ENCODE assay signal across 11 mouse cellular contexts in the genomic region with DNA sequence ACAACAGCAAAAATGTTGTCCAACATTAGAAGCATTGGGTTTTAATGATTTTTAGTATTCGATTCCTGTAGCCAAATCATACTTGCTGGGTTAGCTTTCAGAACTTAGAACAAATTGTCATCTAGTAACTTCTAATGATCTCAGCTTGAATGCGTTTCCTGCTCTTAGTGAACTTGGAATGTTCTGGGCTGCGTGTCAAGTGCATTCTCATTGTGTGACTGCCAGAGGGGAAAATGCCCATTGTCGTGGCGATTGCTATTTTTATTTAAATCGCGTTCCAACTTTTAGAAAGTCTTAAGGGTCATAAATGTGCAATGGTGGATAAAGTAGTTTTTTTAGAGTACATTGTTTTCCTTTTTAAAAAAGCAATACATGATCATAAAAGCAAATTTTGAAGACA.
A peak's percentile ranks its signal among the peaks of the same experiment; 100 is the strongest.
DNase-seq lines count a peak whose midpoint lies in the region; ATAC-seq and TF ChIP-seq lines count a peak whose summit lies in the region.
"Had no signal": no experiment of that assay in that cellular context is flagged by ENCODE, and none has a peak within 500 bp of the region (broad histone marks: within the 10 kb centered on the region; RNA-seq: fewer than 3 reads in every experiment).

No protein-coding gene starts in this region.

- H3K4me3 ChIP-seq in hindbrain, postnatal 0 days (ENCODE audit: low read length): no peak overlapping the region
- H3K4me3 ChIP-seq in hindbrain, embryonic 14.5 days (replicated peaks; ENCODE audit: low read length): no peak overlapping the region
- H3K4me3 ChIP-seq: forebrain, embryonic 15.5 days; limb, embryonic 13.5 days had no signal

- ATAC-seq in hindbrain, postnatal 0 days: no peak
- no peak for ATAC-seq in hindbrain, embryonic 14.5 days (ENCODE audit: low FRiP score)
- ATAC-seq: forebrain, embryonic 15.5 days had no signal

- H3K27me3 ChIP-seq in hindbrain, postnatal 0 days (ENCODE audit: insufficient read depth, low read length): no peaks in the 10 kb centered on the region
- no peaks in the 10 kb centered on the region for H3K27me3 ChIP-seq in hindbrain, embryonic 14.5 days (ENCODE audit: control insufficient read depth, insufficient read depth, low read length)
- H3K27me3 ChIP-seq: forebrain, embryonic 15.5 days had no signal

- no peaks in the 10 kb centered on the region for H3K36me3 ChIP-seq in hindbrain, postnatal 0 days (ENCODE audit: insufficient read depth, low read length)
- no peaks in the 10 kb centered on the region for H3K36me3 ChIP-seq in hindbrain, embryonic 14.5 days (replicated peaks; ENCODE audit: control insufficient read depth, insufficient read depth)
- H3K36me3 ChIP-seq: forebrain, embryonic 15.5 days; limb, embryonic 13.5 days had no signal

- 0 out of 2 replicates have a peak, but pooled peaks cover 6% of the 10 kb centered on the region for H3K4me1 ChIP-seq in hindbrain, postnatal 0 days (ENCODE audit: insufficient read depth, low read length)
- H3K4me1 ChIP-seq in hindbrain, embryonic 14.5 days (replicated peaks; ENCODE audit: control insufficient read depth, insufficient read depth, low read length): no peaks in the 10 kb centered on the region
- H3K4me1 ChIP-seq: forebrain, embryonic 15.5 days had no signal

- TF ChIP-seq CTCF in hindbrain, postnatal 0 days (IDR thresholded peaks at IDR 0.05; ENCODE audit: low read depth): no peak

- H3K9me3 ChIP-seq in hindbrain, postnatal 0 days (ENCODE audit: low read length): no peaks in the 10 kb centered on the region
- no peaks in the 10 kb centered on the region for H3K9me3 ChIP-seq in hindbrain, embryonic 14.5 days (ENCODE audit: control insufficient read depth, low read length)
- H3K9me3 ChIP-seq: forebrain, embryonic 15.5 days; limb, embryonic 13.5 days had no signal

- 41% methylated on average over 7 of the region's 7 CpGs for WGBS in hindbrain, postnatal 0 days
- WGBS in hindbrain, embryonic 14.5 days: 51% methylated on average over 7 of the region's 7 CpGs

- H3K4me2 ChIP-seq in hindbrain, postnatal 0 days (ENCODE audit: low read depth, low read length): no peak overlapping the region
- H3K4me2 ChIP-seq in hindbrain, embryonic 14.5 days (replicated peaks): no peak overlapping the region
- H3K4me2 ChIP-seq: forebrain, embryonic 15.5 days; limb, embryonic 13.5 days had no signal

- DNase-seq in hindbrain, postnatal 0 days (ENCODE audit: low spot score): peak; percentile 13
- DNase-seq in hindbrain, embryonic 14.5 days (ENCODE audit: low spot score): no peak
- peak; percentile 12 to 48 for DNase-seq in adrenal gland, postnatal 36 days
- DNase-seq in heart, adult 9 months (ENCODE audit: low spot score in 2 of 2): peak; percentile 74 to 84
- DNase-seq in lung, adult 18-20 months: peak; percentile 68 to 78
- no peak for DNase-seq in cerebellum, adult 11 months
- no peak for DNase-seq in right cerebral cortex, adult 2 months (ENCODE audit: low spot score in 2 of 2)
- no peak for DNase-seq in embryo, embryonic 10 days (ENCODE audit: low spot score)
- DNase-seq: cerebellum, postnatal 25 days had no signal

- H3K27ac ChIP-seq in hindbrain, postnatal 0 days: no peak overlapping the region
- no peak overlapping the region for H3K27ac ChIP-seq in hindbrain, embryonic 14.5 days
- H3K27ac ChIP-seq: forebrain, embryonic 15.5 days; limb, embryonic 13.5 days had no signal

- no peak overlapping the region for H3K9ac ChIP-seq in hindbrain, postnatal 0 days (replicated peaks; ENCODE audit: low read length)
- H3K9ac ChIP-seq in hindbrain, embryonic 14.5 days: no peak overlapping the region
- H3K9ac ChIP-seq: forebrain, embryonic 15.5 days; limb, embryonic 13.5 days had no signal

Comparison
In these comparisons a context has a peak if more than half of its experiments do, and no peak if none do; other contexts are left out.
1. DNase-seq: peak in hindbrain, postnatal 0 days (single experiment), adrenal gland, postnatal 36 days (2 of 2), heart, adult 9 months (2 of 2) and lung, adult 18-20 months (2 of 2); none in hindbrain, embryonic 14.5 days (single experiment), cerebellum, adult 11 months (single experiment), right cerebral cortex, adult 2 months (0 of 2) and embryo, embryonic 10 days (single experiment).